Mouse (Mus musculus) liver, embryonic 16.5 days (tissue): ENCODE measurements around the gene Stard3. TPM values are rescaled to one million over a fixed set of nuclear protein-coding genes. Genes with fewer than 3 reads are reported as not detected.

Source experiments
- ATAC-seq: fragments of 200-750 bp; cut with Nextera tagmentation; 2 replicates; pipeline ENCODE4 v1.8.0; 2017; ENCODE audit warnings: low read depth, mild to moderate bottlenecking, moderate number of reproducible peaks, moderate library complexity
- H3K27ac ChIP-seq: fragments of 300-500 bp; sonication (generic); 2 replicates; pipeline ENCODE4 v1.5.1; 2014; ENCODE audit warnings: mild to moderate bottlenecking, low read length
- H3K27me3 ChIP-seq: fragments of 300-500 bp; sonication (generic); 2 replicates; pipeline ENCODE4 v1.6.1; 2014; ENCODE audit warnings: low read depth, low read length, mixed read lengths; ENCODE audit not compliant: control insufficient read depth, insufficient read depth
- H3K36me3 ChIP-seq: fragments of 300-500 bp; sonication (generic); 2 replicates; pipeline ENCODE4 v1.6.1; 2014; ENCODE audit warnings: mild to moderate bottlenecking; ENCODE audit not compliant: control insufficient read depth, insufficient read depth
- H3K4me1 ChIP-seq: fragments of 300-500 bp; sonication (generic); 2 replicates; pipeline ENCODE4 v1.6.1; 2014; ENCODE audit warnings: low read depth, low read length, mixed read lengths; ENCODE audit not compliant: control insufficient read depth
- H3K4me2 ChIP-seq: fragments of 300-500 bp; sonication (generic); 2 replicates; pipeline ENCODE4 v1.6.1; 2014; ENCODE audit warnings: low read depth, low read length, mixed read lengths
- H3K4me3 ChIP-seq: fragments of 300-500 bp; sonication (generic); 2 replicates; pipeline ENCODE4 v1.5.1; 2014; ENCODE audit warnings: low read depth, mild to moderate bottlenecking, low read length
- H3K9ac ChIP-seq: fragments of 300-500 bp; sonication (generic); 2 replicates; pipeline ENCODE4 v1.6.1; 2014; ENCODE audit warnings: low read depth, low read length
- H3K9me3 ChIP-seq: fragments of 300-500 bp; sonication (generic); replicated peaks from 2 replicates; pipeline ENCODE4 v1.6.1; 2016; ENCODE audit warnings: low read length; ENCODE audit not compliant: control insufficient read depth
- WGBS: fragments of 180-500 bp; shearing (Covaris S2); extraction: QIAGEN DNeasy Blood & Tissue Kit; methylation state at CpG from one replicate; pipeline ENCODE4 v1.1.7; 2014; ENCODE audit not compliant: insufficient replicate concordance; 5-methylcytosine and 5-hydroxymethylcytosine counted together
- polyA plus RNA-seq: library from polyadenylated mRNA; unstranded; fragments of >200 nt; fragmentation: Nextera tagmentation; extraction: Ambion mirVana; gene quantifications from 2 replicates; pipeline ENCODE4 v1.2.1, GENCODE M21; 2015

Stard3 gene
- polyA plus RNA-seq, 1 experiment from 2014 or later: 17.3 TPM

DNA sequence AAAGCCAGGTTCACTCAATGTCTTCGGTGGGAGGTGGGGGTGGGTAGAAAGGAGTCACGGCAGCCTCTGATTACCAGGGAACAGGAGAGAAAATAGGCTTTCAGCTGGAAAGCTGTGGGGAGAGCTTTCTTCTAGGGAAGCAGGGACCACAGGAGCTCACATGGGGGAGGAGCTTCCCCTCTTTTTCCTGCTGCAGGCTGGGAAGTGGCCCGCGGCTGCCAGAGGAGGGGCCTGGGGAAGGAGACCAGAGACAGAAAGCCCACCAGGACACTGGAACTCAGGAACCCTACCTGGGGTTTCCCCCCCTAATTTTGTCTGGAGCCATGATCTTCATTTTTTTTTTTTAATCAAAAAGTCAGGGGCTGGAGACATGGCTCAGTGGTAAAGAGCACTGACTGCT is 17.6 kb upstream of the Stard3 start:
- Histone ChIP-seq H3K4me2 (no peak overlapping the region), H3K27ac (no peak overlapping the region), H3K9me3 (no peaks in the 10 kb centered on the region), H3K4me1 (peaks cover 4% of the 10 kb centered on the region), H3K4me3 (no peak overlapping the region), H3K36me3 (no peaks in the 10 kb centered on the region), H3K27me3 (peaks cover 77% of the 10 kb centered on the region), H3K9ac (no peak overlapping the region)
- WGBS: 6% methylated on average over 4 of the region's 4 CpGs
- no peak for ATAC-seq

DNA sequence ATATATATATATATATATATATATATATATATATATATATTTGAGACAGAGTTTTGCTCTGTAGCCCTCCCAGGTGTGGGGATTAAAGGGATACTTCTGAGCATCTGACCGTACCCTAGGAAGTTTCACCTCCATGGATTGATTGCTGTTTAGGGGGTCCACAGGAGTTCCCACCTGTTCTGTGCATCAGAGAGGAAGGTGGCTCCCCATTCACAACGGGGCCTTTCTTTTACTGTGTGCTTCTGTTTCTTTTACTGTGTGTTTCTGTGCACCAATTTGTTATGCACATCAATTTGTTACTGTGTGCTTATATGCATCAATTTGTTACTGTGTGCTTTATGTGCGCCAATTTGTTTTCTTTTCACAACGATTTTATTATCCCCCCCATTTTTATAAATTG is 17.0 kb upstream of the Stard3 start:
- H3K4me2 ChIP-seq: no peak overlapping the region
- no peak overlapping the region for H3K27ac ChIP-seq
- H3K4me3 ChIP-seq: no peak overlapping the region
- no peaks in the 10 kb centered on the region for H3K9me3 ChIP-seq
- peaks cover 77% of the 10 kb centered on the region for H3K27me3 ChIP-seq
- 53% methylated on average over 4 of the region's 4 CpGs for WGBS
- H3K36me3 ChIP-seq: no peaks in the 10 kb centered on the region
- no peak overlapping the region for H3K9ac ChIP-seq
- no peak for ATAC-seq
- H3K4me1 ChIP-seq: peaks cover 4% of the 10 kb centered on the region

DNA sequence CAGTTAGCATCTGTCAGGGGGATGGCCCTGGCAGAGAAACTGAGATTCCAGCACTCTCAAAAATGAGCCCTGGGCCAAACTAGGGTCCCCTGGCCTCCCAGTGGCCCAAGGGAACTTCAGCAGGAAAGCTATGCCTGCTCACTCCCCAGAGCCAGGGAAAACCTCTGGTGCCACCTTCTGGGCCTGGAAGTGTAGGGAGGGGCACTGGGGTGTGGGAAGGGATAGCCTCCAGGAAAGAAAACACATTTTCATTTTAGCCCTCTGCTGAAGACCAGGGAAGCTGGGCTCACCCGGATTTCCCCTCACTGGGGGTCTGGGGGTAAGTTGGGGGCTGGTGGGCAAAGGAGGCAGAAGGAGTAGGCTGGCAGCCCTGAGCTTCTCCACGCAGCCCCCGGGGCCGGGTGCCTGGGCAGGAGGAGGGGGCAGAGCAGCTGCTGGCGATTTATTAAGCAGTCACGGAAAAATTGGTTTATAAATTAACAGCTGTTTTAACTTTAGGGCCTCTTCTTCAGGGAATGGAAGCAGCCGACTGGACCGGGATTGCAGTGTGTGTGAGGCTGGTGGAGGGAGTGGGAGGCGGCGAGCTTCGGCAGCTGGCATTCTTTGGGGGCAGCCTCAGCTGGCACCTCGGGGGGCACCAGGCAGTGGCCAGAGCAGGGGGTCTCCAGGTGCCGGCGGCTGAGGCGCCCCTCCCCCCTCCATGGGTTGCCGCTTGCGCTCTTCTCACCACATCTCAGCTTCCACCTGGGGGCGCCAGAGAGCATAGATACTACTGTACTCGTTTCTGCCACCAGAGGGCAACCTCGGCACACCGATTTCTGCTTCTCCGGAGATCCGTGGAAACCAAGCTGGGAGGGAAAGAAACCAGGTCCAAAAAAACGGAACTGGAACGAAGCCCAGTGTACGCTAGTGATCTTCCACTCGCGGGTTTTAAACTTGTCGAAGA is 15.9 kb upstream of the Stard3 start:
- Histone ChIP-seq H3K9ac (no peak overlapping the region), H3K9me3 (no peaks in the 10 kb centered on the region), H3K36me3 (no peaks in the 10 kb centered on the region), H3K4me1 (peaks cover 4% of the 10 kb centered on the region), H3K27ac (no peak overlapping the region), H3K27me3 (peaks cover 77% of the 10 kb centered on the region), H3K4me3 (peak overlapping the region; percentile 13; the same call in 1 of the 2 replicates), H3K4me2 (peak overlapping the region; percentile 34; the same call in 1 of the 2 replicates)
- WGBS: 3% methylated on average over 29 of the region's 29 CpGs
- ATAC-seq: peak; percentile 19; the same call in 1 of the 2 replicates

DNA sequence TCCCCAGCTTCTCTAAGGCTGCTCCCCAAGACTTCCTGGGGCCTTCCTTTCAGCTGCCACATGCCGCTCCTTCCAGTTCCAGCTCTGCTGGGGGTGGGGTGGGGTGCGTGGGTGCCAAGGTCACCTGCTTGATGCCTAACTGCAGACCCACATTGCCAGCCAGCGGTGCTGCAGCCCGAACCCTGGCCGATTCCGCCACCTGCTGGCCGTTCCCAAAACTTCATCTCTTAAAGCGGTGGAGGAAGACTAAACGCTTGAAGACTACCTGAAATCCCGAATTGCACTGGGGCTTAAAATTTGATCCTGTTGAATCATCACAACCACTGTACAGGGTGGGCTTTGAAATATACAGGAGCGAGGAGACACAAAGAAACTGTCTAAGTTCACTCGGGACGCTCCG is 12.9 kb upstream of the Stard3 start:
- ATAC-seq: no peak
- Histone ChIP-seq H3K4me1 (peaks cover 4% of the 10 kb centered on the region), H3K36me3 (no peaks in the 10 kb centered on the region), H3K4me3 (no peak overlapping the region), H3K27ac (no peak overlapping the region), H3K9me3 (no peaks in the 10 kb centered on the region), H3K27me3 (peaks cover 77% of the 10 kb centered on the region), H3K4me2 (peak overlapping the region; percentile 30; the same call in 1 of the 2 replicates), H3K9ac (no peak overlapping the region)
- WGBS: 2% methylated on average over 14 of the region's 14 CpGs

DNA sequence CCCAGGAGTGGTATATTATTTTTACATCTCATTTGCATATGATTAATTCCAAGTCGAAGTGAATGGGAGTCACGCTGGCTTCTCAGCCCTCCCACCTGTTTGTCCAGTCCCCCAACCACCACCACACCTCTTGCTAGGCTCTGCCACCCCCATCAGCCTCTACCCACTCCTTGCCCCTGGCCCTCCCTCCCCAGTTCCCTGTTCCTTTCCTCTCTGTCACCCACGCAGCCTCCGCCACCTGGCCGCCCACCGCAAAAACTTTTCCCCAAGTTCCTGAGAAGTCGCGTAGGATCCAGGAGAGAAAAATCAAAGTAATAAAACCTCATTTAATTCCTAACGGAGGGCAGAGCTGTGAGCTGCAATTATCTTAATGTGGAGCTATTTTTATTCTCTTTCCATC is 12.0 kb upstream of the Stard3 start:
- H3K4me3 ChIP-seq: no peak overlapping the region
- H3K9ac ChIP-seq: no peak overlapping the region
- no peaks in the 10 kb centered on the region for H3K9me3 ChIP-seq
- H3K27ac ChIP-seq: no peak overlapping the region
- H3K4me2 ChIP-seq: no peak overlapping the region
- no peak for ATAC-seq
- peaks cover 4% of the 10 kb centered on the region for H3K4me1 ChIP-seq
- H3K36me3 ChIP-seq: no peaks in the 10 kb centered on the region
- WGBS: 12% methylated on average over 9 of the region's 9 CpGs
- peaks cover 79% of the 10 kb centered on the region for H3K27me3 ChIP-seq

DNA sequence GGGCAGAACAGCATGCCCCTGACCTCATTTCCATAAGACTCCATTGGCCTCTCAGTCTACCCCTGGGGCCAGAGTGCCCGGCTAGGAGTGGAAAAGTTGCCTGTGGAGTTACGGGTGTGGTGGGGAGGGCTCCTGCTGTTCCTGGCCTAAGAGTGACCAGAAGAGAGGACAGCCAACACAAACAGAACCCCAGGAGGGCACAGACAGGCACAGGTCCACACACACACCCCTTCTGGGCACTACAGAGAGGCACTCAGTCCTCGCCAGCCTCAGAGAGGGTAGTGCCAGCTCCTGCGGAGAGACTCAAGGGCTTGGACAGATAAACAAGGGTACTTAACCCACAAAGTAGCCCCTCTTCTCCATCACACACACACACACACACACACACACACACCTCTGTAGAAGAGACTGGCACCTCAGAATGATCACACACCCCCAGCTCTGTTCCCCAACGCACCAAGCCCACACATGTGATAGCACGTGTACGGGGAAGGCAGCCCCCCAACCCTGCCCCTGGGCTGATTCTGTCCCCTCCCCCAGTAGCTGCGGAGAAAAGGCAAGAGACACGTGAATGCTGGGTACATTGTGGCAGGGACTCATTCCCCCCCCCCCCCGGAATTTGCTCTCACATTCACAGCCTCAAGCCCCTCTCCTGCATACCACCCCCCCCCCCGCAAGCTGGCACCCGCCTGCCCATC is 10.6 kb upstream of the Stard3 start:
- Histone ChIP-seq H3K36me3 (no peaks in the 10 kb centered on the region), H3K9ac (no peak overlapping the region), H3K4me3 (no peak overlapping the region), H3K4me1 (peaks cover 4% of the 10 kb centered on the region), H3K27me3 (peaks cover 75% of the 10 kb centered on the region), H3K4me2 (no peak overlapping the region), H3K9me3 (no peaks in the 10 kb centered on the region), H3K27ac (no peak overlapping the region)
- no peak for ATAC-seq
- 19% methylated on average over 8 of the region's 12 CpGs for WGBS

DNA sequence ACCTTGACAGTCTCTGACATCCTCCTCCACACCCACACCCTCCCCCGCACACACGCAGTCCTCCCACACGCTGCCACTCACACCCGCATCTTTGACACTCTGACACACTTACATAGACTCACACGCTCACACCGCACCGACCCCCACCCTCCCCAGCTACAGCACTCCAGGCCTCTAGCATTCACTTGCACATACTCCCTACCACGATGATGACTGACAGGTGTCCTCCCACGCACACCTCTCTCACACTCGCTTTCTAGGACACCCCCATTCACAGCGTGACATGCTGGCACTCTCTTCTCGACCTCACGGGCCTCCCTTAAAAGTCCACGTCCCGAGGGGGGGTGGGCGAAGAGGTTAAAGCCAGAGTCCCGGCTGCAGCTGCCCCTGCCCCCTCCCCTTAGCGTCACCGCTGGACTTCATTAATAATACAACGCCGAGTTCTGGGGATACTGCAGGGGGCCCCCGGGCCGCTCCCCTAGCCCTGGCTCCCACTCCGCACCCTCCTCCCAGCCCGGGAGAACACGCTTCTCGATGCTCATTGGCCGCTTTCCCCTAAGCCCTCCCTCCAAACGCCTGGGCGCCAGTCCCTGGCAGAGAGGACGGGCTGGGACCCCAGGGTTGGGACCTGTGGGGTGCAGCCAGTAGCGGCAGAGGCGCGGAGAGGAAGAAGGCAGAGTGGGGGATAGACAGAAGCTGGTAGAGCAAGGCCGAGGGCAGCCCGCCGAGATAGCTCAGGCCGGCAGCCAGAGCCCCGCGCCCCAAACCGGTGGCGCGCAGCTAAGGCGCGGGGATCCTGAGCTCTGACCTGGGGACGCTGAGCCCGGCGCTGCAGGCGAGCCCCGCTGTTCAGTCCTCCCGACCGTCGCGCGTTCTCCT is 9.8 kb upstream of the Stard3 start, which contains the start of gene Ppp1r1b:
Gene Ppp1r1b, plus strand, starts transcription at position 322 of the 879 bp plus-strand sequence.
- H3K9me3 ChIP-seq: no peaks in the 10 kb centered on the region
- no peaks in the 10 kb centered on the region for H3K36me3 ChIP-seq
- H3K27me3 ChIP-seq: peaks cover 70% of the 10 kb centered on the region
- 1% methylated on average over 55 of the region's 55 CpGs for WGBS
- H3K4me2 ChIP-seq: peak within 1 kb of the TSS; percentile 53
- no peak within 1 kb of the TSS for H3K27ac ChIP-seq
- H3K4me3 ChIP-seq: peak within 1 kb of the TSS; percentile 37
- ATAC-seq: 0 out of 2 replicates have a peak, but pooled peaks have one; percentile 9
- H3K9ac ChIP-seq: no peak within 1 kb of the TSS
- no peaks in the 10 kb centered on the region; the same call in none of the 2 replicates for H3K4me1 ChIP-seq

DNA sequence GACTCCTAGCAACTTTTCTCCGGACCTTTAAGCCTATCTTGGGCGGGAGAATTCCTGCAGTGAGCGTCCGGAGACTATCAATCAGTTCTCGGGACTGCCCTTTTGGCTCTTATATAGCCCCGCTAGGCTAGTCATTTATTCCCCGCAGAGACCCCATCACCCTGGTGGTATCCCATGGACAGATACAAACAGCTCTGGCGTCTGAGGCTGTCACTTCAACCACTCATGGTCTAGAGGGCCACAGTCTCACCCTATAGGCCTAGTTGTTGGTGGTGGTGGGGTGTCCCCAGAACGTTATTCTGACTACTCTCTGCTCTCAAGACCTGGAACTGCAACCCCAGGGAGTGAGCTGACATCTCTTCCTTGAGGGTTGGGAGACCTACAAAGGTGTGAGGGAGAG is 8.9 kb upstream of the Stard3 start:
- H3K27ac ChIP-seq: no peak overlapping the region
- no peak overlapping the region for H3K4me3 ChIP-seq
- 9% methylated on average over 9 of the region's 9 CpGs for WGBS
- H3K9ac ChIP-seq: no peak overlapping the region
- no peaks in the 10 kb centered on the region; the same call in none of the 2 replicates for H3K4me1 ChIP-seq
- H3K4me2 ChIP-seq: no peak overlapping the region
- no peak for ATAC-seq
- peaks cover 71% of the 10 kb centered on the region for H3K27me3 ChIP-seq
- H3K36me3 ChIP-seq: no peaks in the 10 kb centered on the region
- no peaks in the 10 kb centered on the region for H3K9me3 ChIP-seq
